Mouse (Mus musculus) brain, embryonic 14.5 days (tissue): ENCODE results near the gene Amotl1. TPM values are rescaled to one million over a fixed set of nuclear protein-coding genes. Genes with fewer than 3 reads are reported as not detected.
"Not testable (repeated sequence)": the region's sequence is repeated elsewhere in the genome, so short reads cannot be mapped to it uniquely, and the experiment has no call there.

Experiments
- DNase-seq: peaks from one replicate; pipeline ENCODE4 v3.0.0-alpha.2; 2011; ENCODE audit warnings: low read depth
- CTCF ChIP-seq: fragments of 200-500 bp; IDR thresholded peaks from 2 replicates; pipeline ENCODE4 v1.5.1; 2012; ENCODE audit warnings: inconsistent platforms, mild to moderate bottlenecking, moderate library complexity, borderline replicate concordance; ENCODE audit not compliant: insufficient read depth, insufficient read length; ENCODE audit errors: extremely low read depth
- POLR2A ChIP-seq: fragments of 200-500 bp; IDR thresholded peaks from 2 replicates; pipeline ENCODE4 v1.6.1; 2012; ENCODE audit warnings: mild to moderate bottlenecking, inconsistent platforms, borderline replicate concordance; ENCODE audit not compliant: poor library complexity, insufficient read depth, insufficient read length, severe bottlenecking; ENCODE audit errors: extremely low read depth
- polyA plus RNA-seq: library from polyadenylated mRNA; depleted of rRNA; stranded (reverse); fragments of >200 nt; gene quantifications from 2 replicates; pipeline ENCODE4 v1.2.3, GENCODE M21; 2012; rRNA removed

The Amotl1 gene
- 17.5 and 23.6 TPM in 2 replicates for polyA plus RNA-seq

GRCm38 (mm10) chr9:14644956-14645355 is at the start of gene Amotl1:
Gene Amotl1, minus strand, starts transcription at chr9:14645056.
- DNase-seq: no peak

GRCm38 (mm10) chr9:14689376-14690108 is 44.7 kb upstream of the Amotl1 start:
- no peak for DNase-seq

More at GRCm38 (mm10) chr9:14644956-14645355, at the start of gene Amotl1:
- TF ChIP-seq CTCF: no peak
- no peak for TF ChIP-seq POLR2A

GRCm38 (mm10) chr9:14684363-14684762 is 39.5 kb upstream of the Amotl1 start:
- TF ChIP-seq CTCF: no peak
- no peak for TF ChIP-seq POLR2A
- DNase-seq: no peak

More at GRCm38 (mm10) chr9:14689376-14690108, 44.7 kb upstream of the Amotl1 start:
- TF ChIP-seq CTCF (no peak), POLR2A (no peak)

- TF ChIP-seq CTCF: no peak
- no peak for TF ChIP-seq POLR2A
- DNase-seq: no peak
Measured at GRCm38 (mm10) chr9:14682741-14683140, 37.9 kb upstream of the Amotl1 start.

GRCm38 (mm10) chr9:14680584-14680983 is 35.7 kb upstream of the Amotl1 start:
- TF ChIP-seq CTCF: no peak
- DNase-seq: no peak

- no peak for DNase-seq
- TF ChIP-seq CTCF (no peak), POLR2A (no peak)
Measured at GRCm38 (mm10) chr9:14675707-14676691, 31.1 kb upstream of the Amotl1 start.

GRCm38 (mm10) chr9:14674506-14674905 is 29.6 kb upstream of the Amotl1 start:
- TF ChIP-seq CTCF (no peak), POLR2A (no peak)
- DNase-seq: no peak

GRCm38 (mm10) chr9:14673109-14673508 is 28.3 kb upstream of the Amotl1 start:
- TF ChIP-seq CTCF (no peak), POLR2A (no peak)

GRCm38 (mm10) chr9:14671965-14672364 is 27.1 kb upstream of the Amotl1 start:
- DNase-seq: not testable (repeated sequence)

More at GRCm38 (mm10) chr9:14673109-14673508, 28.3 kb upstream of the Amotl1 start:
- DNase-seq: no peak

- DNase-seq: no peak
- no peak for TF ChIP-seq POLR2A
- no peak for TF ChIP-seq CTCF
Measured at GRCm38 (mm10) chr9:14668382-14668781, 23.5 kb upstream of the Amotl1 start.

GRCm38 (mm10) chr9:14666071-14666470 is 21.2 kb upstream of the Amotl1 start:
- no peak for TF ChIP-seq POLR2A
- TF ChIP-seq CTCF: no peak
- no peak for DNase-seq
